Mouse (Mus musculus) cortical plate, adult 2 months (tissue): Measurements from ENCODE around the gene Cdc42bpa.

Experiments used
- CTCF ChIP-seq: fragments of 200-500 bp; IDR thresholded peaks from 2 replicates; pipeline ENCODE4 v1.5.1; 2011; ENCODE audit warnings: mild to moderate bottlenecking, control low read depth, low read length; ENCODE audit not compliant: insufficient read depth; ENCODE audit errors: extremely low read depth
- POLR2A ChIP-seq: fragments of 200-500 bp; IDR thresholded peaks from 2 replicates; pipeline ENCODE4 v1.6.1; 2011; ENCODE audit warnings: mild to moderate bottlenecking, low read length, control low read depth; ENCODE audit not compliant: insufficient read depth; ENCODE audit errors: extremely low read depth

- no peak for TF ChIP-seq CTCF
- no peak for TF ChIP-seq POLR2A
These were observed 202.7 kb downstream of the Cdc42bpa start for GRCm38 (mm10) chr1:180162986-180163385.
